Mouse (Mus musculus): ENCODE data around the gene Chad.

Gene Chad

DNA sequence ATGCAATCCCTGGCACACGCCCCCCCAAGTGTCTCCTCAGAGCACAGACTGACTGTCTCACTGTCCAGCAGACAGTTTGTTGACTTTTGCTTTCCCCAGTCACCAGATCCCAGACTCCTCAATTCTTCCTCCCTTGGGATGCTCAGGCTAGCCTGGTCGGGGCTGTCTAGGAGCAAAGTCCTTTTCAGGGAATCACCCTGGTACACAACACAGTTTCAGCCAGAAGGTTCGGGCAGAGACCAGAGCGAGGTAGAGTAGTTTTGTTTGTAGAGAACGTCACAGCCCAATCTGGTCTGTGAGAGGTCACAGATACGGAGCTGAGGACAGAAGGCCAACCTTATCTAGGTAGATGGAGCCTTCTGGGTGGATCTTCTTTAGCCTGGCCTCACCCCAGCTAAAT, 1.7 kb downstream of the Chad start:
- DNase-seq (ENCODE audit: low spot score) = no peak

- no peak for DNase-seq (ENCODE audit: low spot score)
These were observed 2.5 kb downstream of the Chad start for GRCm38 (mm10) chr11:94567326-94567725.

GRCm38 (mm10) chr11:94570612-94571011, 5.8 kb downstream of the Chad start:
- no peak for DNase-seq (ENCODE audit: low spot score)

GRCm38 (mm10) chr11:94571850-94572249, 7.0 kb downstream of the Chad start:
- DNase-seq (ENCODE audit: low spot score) = no peak

DNA sequence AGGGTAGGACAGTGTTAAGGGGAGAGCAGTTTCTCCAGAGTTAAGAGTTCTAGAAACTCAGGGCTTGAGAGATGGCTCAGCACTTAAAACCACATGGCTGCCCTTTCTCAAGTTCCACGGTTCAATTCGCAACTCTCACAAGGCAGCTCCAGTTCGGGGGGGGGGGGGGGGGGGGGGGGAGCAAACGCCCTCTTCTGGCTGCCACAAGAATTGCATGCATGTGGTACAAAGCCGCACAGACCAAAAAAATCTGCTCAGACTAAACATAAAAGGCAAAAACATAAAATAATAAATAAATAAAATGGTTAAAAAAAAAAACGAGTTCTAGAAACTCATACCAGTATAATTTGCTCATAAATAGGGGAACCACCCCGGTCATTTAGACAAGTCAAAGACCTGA, 9.7 kb downstream of the Chad start:
- DNase-seq (ENCODE audit: low spot score) = no peak

DNA sequence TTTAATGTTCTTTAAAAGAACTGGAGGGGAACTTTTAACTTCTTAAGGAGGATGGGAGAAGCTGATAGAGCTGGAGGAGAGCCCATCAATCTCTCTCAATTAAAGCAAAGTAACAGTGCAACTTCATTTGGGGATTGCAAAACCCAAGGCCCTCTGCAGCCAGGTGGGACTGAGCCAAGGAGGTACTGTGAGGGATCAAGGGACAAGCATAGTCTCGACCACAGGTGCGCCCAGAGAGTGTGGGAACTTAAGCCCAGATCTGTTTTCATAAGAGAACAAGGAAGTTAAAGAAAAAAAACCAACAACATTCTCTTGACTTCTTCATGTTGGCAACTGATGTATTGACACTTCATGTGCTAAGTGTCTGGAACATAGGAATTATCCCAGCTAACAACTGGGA, 10.2 kb downstream of the Chad start:
- DNase-seq (ENCODE audit: low spot score) = no peak

DNA sequence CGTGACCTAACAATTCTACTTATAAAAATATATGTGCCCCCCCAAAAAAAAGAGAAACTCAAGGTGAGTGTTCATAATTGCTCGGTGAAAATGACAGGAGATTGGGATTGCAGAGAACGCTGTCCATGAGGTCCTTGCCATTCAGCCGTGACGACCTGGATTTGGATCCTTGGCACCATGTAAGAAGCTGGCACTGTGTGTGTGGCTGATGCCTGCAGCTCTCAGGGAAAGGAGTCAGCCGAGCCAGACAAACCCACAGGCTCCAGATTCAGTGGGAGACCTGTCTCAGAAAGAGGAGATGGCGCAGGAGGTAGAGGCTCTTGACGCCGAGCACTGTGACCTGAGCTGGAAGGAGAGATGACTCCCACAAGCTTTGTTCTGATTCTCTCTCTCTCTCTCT, 11.5 kb downstream of the Chad start:
- DNase-seq (ENCODE audit: low spot score) = no peak

DNA sequence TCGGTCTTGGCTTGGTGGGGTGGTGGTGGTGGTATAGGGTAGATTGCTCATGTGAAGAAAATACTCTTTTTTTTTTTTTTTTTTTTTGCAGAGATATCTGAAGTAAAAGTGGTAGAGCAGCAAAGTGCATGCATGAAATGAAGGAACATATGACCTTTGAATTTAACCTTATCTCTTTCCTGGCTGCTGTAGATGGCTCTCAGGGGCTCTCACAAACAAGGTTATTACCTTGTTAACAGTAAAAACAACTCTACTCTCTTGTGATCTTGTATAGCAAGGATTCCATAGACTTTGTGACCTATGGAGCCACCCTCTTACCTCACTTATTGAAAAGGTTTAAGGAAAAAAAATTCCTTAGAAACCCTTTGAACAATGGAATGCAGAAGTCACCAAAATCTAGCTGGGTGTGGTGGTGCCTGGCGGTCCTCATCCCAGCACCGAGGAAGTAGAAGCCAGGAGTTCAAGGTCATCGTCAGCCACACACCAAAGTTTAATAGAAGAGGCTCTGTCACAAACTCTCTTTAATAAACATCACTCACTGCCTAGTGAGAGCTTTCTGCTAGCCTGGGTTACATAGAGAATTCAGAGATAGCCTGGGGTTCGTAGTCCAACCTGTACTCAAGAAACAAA, 15.4 kb downstream of the Chad start:
- DNase-seq (ENCODE audit: low spot score) = no peak

DNA sequence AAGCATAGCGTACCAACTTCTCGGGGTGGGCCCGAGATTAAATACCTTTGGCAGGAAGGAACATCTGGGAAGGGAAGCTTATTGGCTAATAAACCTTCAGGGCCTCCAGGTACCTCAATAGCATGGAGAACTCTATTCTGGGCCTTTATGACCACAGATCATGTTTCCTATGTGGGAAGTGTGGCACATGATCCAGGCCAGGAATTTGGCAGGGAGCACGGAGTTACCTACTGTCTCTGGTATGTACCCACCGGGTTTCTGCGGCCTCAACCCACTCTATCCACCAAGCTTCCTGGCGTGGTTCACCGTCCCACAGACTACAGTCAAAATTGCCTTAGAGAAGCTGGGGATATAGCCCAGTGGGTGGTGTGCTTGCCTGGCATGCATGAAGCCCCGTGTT, 20.2 kb downstream of the Chad start:
- DNase-seq (ENCODE audit: low spot score) = no peak

- no peak for DNase-seq (ENCODE audit: low spot score)
These were observed 22.7 kb downstream of the Chad start for GRCm38 (mm10) chr11:94587511-94587910.

DNA sequence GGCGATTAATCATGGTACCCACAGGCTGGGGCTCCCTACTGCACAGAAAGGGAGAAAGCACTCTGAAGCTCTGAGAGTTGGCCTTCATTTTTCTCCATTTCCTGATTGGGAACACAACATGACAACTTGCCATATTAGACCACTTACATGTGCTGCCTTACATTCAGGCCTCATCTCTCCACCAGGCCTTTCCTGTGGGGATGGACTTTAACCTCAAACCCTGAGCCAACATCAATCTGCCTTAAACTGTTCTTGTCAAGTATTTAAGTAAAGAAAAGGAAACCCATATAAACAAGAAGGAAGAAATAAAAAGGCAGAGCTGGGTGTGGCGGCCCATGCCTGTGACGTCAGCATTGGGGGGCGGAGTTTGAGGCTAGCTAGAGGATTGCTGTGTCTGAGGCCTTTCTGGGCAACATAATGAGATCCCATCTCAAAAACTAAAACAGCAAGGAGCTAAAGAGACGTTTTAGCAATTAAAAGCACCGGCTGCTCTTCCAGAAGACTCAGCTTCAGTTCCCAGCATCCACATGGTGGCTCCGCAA, 31.5 kb downstream of the Chad start:
- DNase-seq (ENCODE audit: low spot score) = no peak

GRCm38 (mm10) chr11:94597319-94597718, 32.5 kb downstream of the Chad start:
- DNase-seq (ENCODE audit: low spot score) = no peak

- no peak for DNase-seq (ENCODE audit: low spot score)
These were observed 33.7 kb downstream of the Chad start for GRCm38 (mm10) chr11:94598437-94599120.

DNA sequence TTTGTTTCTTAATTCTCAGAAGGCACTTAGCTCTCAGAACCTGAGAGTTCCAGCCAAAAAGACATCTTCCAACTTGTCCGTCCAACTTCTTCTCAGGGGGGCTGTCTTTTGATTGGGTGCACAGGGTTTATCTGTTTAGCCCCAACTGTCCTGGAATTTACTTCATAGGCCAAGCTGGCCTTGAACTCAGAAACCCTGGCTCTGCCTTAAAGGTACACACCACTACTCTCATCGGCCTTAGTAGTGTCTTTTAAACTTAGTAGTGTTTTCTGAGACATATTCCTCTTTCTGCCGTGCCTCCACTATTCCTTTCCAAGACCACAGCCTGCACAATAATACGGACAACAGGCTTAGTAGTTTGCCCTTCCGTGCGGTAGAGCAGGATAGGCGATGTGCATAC, 35.6 kb downstream of the Chad start:
- no peak for DNase-seq (ENCODE audit: low spot score)

DNA sequence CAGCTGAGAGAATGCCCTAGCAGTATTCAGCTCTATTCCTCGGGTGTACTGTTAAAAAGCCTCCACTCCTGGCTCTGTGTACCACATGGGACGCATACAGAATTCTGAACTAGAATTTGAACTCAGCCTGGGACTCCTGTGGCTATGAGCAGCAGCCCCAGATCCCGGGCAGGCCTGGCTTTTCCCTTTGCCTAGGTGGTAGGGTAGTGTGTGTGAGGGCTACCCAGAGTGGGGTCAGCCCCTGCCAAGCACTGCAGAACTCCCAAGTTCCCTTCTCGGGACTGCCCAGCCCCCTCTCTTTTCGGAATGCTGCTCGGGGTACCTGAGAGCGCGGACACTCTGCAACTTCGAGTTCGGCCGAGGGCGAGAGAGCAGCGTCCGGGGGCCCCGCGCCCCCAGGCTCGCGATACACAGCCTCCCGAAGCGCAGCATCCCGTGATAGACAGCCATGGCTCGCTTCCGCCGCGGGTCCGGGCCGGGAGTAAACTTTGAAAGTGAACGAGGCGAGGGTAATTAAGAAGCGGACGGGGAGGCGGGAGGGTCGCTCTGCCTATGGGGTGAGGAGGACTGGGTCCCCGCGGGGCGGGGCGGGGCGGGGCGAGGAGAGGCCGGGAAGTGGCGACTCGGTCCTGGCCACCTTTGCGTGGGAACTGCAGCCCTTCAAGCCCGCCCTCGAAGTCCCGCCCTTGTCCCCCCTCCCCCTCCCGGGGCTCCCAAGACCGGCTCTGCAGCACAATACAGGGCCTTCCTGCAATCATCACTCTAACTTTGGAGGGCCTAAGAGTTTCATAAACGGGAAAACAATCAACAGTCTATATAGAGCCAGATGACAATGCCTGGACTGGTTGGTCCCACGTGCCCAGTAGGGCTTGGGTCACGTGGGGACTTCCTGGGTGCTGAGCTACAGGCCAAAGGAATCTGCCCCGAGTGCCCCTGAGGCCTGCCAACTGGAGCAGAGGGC, 36.8 kb downstream of the Chad start, which contains the start of gene Acsf2:
TSS of gene Acsf2 (minus strand) at position 551 of the 961 bp plus-strand sequence.
- peak; percentile 60 for DNase-seq (ENCODE audit: low spot score)

DNA sequence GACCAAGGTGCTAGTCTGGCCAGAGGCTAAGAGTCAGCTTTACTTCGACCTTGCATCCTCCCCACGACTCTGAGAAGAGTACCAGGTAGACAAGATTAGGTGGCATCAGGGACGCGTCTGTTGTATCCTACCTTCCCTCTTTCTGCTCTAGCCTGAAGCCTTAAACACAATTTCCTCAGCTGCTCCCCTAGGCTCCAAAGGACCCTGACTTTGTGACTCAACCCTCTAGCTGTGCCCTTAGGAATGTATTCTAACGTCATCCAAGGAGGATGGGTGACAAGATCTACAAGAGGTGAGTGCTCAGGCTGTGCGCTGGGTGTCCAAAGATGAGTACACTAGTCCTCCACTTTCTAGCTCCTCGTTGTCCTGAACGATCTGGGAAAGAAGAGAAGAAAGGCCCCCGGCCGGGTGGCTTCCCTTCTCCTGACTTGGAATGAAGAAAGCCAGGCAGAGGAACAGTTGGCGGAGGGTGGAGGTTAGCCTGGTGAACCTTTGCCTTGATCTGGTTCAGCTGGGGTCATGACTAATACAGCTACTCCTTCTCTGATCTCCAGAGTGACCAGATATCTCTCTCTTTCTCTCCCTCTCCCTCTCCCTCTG, 37.6 kb downstream of the Chad start:
- no peak for DNase-seq (ENCODE audit: low spot score)

DNA sequence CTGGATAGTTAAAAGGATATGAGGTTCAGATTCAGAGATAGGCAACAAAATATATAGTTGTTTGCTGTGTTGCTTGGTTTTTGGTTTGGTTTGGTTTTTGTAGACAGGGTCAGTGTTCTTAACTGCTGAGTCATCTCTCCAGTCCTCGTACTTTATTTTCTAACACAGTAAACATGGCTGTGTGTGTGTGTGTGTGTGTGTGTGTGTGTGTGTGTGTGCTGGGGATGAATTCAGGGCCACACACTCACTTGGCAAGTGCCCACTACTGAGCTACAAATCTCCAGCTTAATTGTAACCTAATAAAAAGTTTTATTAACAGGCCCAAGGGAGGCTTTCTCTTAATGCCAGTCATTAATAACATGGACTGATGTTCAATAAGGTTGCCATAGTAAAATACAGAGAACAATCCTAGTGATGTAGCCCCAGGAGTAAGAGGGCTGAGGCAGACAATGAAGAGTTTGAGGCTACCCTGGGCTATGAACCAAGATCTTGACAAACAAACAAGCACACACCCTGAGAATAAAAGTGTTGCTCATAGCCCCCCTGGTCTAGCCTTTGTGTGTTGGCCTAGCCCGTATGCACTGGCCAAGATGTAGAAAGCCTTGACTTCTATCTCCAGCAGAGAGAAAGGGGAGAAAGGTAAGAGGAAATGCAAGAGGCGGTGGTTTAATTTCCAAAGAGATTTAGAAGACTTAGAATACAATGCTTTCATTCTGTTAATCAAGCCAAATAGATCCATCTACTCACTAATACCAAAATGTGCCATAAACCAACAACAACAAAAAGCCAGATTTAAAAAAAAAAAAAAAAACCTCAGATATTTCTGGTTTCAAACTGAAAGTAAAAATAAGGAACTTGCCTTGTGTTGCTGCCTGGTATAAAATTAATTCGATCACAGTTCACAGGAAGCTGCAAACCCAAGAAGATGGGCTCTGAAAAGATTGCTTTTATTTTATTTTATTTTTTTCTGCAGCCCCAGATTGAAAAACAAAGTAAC, 46.2 kb downstream of the Chad start:
- DNase-seq (ENCODE audit: low spot score) = no peak

DNA sequence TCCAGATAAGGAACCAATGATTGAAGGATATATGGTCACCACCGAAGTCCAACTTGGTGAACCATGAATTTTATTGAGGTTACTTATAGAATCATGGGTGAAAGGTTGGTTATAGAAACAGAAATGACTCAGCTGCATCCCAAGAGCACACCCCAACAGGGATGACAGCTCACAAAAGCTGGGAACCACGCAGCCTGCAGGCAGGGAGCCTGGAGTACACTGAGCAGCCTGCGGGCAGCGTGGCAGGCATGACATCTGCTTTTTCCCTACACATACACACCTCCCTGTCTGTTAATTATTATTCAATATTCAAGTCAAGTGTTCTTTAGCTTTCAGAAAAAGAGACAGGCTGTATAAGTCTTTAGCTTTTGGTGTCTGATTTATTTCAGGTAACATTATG, 49.8 kb downstream of the Chad start:
- DNase-seq (ENCODE audit: low spot score) = no peak

GRCm38 (mm10) chr11:94615494-94615893, 50.6 kb downstream of the Chad start:
- no peak for DNase-seq (ENCODE audit: low spot score)

DNA sequence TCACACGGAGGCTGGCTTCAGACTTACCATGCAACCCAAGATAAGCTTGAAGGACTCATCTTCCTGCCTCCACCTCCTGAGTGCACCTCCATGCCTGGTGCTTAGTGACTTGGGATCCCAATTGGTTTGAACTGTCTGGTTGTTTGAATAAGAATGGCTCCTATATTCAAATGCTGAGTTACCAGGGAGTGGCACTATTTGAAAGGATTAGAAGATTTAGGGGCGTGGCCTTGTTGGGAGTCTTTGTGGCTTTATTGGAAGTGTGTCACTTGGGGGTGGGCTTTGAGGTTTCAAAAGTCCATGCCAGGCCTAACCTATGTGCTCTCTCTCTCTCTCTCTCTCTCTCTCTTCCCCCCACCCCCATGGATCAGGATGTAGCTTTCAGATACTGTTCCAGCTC, 52.8 kb downstream of the Chad start:
- DNase-seq (ENCODE audit: low spot score) = no peak
